Mouse (Mus musculus) cerebellum, adult 11 months (tissue): ENCODE measurements around the gene Bmp4.

Source experiments
- DNase-seq: peaks from one replicate; pipeline ENCODE4 v3.0.0; 2022

Bmp4 gene

DNA sequence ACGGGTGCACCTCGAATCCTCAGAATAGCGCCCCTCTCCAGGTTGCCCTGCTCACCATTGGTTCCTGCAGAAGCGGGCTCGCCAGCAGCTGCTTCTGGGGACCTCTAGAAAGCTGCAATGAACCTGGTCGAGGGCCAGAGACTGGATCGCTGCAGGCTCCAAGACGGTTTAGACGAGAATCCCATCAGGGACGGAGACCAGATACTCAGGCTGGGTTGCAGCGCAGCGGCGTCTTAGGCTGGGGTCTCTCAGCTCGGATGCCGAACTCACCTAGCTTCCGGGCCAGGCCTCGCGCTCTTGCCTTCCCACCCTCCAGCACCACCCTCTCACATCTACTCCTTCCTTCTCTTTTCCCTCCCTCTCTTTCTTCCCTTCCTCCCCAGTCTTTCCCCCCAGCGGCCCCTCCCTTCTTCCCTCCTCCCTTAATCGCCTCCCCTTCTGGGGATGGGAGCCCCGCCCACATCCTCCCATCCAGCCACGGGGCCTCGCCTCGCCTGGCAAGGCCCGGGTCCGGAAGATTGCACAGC, at the start of gene Bmp4:
TSS of gene Bmp4 (minus strand) at position 421 of the 527 bp plus-strand sequence.
- DNase-seq = no peak

DNA sequence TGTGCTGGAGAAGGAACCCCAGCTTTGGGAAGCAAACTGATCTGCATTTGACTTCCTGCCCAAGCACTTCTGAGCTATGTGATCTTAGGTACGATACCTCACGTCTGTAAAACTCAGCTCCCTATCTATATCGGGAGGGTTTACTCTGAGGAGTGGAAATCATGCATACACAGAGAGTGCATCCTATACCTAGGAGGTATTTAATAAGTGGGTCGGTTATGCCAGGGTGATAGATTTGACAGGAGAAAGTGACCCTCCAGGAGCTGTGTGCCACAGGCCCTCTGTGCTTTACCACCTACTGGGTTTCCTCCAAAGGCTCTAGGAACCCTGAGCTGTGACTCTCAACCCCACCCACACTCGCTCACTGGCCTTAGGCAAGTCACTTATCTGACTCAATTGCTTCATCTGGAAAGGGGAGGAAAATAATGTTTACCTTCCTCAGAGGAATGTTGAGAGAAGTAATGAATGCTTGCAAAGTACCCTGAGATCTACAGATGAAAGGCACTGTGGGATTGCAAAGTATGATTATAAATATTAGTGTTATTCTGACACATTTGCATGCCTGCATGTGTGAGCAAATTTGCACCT, 49.1 kb upstream of the Bmp4 start:
- no peak for DNase-seq

DNA sequence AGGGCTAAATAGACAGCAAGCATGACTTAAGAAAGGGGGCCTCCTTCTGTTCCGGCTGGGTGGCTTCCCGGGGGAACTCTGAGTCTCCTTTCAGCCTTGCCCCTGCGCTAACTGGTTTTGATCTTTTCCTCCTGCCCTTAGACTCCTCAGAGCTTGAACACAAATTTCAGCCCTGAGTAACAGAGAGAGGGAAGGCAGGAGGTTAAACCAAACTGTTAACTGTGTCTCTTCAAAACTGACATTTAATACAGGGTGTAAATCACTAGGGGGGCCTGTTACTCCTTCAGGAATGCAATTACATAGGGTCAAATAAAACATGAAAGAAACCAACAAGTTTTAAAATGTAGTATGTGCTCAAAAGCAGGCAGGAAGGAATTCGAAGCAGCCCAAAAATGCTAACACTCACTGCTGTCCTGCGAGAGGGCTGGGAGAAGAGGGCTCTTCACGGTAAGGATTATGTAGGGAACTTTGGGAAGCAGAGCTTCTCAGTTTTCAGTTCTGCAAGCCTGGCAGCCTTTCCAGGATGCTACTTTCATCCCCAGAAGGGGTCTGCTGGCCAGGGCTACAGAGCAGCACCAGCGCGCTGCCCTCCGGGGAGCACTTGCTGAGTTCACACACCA, 46.1 kb upstream of the Bmp4 start:
- DNase-seq = no peak

DNA sequence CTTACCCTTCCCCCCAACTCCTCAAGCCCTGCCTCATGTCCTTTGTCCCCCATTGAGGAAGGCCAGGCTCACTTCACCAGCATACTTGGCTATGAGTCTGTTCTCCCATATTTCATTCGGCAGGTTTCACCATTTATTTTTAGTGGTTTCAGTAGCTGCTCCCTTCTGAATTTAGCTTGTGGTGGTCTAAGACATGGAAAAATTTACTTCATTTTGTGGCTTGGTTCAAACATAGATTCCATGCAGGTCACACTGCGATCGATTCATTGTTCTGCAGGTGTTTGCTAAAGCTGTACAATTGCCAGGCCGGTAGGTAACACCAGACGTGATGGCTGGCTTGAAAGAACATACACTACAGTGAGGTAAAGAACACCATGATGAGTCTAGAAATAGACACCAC, 39.8 kb upstream of the Bmp4 start:
- DNase-seq = no peak

DNA sequence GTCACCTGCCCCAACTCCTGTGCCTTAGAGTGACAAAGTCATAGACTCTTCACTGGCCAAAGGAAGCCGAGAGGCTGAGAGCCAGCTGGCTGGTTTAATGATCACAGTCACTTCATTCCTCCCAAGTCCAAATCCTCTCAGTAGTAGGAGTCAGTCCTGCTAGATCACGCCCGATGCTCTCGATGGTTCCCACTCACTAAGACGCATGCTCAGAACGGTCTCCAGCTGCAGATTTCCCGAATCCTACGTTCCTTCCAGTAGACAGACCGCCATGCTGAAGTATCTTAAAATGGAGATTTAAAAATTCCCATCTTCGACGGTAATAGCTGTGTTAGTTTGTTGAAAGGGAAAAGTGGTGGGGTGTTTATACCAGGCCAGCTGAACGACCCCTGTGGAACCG, 36.8 kb upstream of the Bmp4 start:
- DNase-seq = no peak

DNA sequence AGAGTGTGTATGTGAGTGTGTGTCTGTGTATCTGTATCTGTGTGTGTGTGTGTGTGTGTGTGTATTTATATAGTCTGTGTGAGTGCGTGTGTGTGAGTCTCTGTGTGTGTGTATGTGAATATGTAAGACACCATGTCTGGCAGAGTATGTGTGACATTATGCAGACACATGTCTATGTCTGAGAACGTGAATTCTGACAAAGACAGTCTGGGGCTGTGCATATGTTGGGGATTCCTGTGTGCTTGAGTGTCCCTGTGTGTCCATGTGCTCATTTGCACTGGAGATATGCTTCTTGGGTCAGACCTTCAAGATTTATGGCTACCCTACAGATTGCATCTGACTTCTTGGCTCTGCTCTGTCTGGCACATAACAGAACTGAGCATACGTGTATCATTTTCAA, 31.4 kb upstream of the Bmp4 start:
- DNase-seq = no peak

DNA sequence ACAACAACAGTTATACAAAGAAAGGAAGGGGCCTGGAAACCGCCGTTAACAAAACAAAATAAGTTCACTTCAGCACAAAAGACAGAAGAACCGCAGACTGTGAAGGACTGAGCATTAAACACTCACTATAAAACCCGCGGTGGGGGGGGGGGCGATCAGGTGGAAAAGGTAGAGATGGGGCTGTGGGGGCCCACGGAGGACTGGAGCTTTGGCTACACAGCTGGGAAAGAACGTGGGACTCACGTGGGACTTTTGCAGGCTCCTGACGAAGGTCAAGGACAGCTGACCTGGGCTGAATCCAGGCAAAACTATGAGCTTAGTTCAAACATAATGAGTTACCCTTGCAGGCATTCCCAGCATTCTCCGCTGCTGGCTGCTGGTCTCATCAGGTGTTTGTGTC, 28.8 kb upstream of the Bmp4 start:
- DNase-seq = no peak

DNA sequence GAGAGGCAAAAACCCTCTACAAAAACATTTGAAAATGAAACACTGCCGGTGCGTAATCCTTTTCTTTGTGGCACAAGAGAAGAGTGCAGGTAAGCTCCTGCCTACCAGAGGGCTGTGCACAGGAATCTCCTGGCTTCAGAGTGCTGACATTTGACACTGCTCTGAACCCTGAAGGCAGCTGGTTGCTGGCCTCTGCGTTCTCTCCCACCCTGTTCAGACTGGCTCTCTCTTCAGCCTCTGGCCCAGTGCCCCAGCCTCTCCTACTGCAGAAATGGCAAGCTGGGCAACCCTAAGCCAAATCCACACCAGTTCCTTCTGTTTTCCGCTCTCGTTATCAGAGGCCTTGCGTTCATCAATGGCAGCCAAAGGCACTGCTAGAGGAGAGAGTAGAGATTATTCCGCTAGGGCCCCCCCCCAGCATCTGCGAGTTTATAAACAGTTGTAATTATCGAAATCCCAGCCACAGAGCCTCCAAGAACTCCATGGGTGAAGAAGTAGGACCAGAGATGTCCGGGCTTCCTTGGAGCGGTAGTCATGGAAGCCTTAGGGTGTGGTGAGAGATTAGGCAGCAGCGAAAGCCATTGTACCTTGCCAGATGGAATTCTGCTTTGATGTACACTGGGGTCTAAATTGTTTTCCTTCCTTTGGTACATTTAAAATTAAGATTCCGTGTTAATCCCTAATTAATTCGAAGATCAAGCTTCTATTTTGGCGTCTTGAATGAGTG, 28.1 kb upstream of the Bmp4 start:
- no peak for DNase-seq

DNA sequence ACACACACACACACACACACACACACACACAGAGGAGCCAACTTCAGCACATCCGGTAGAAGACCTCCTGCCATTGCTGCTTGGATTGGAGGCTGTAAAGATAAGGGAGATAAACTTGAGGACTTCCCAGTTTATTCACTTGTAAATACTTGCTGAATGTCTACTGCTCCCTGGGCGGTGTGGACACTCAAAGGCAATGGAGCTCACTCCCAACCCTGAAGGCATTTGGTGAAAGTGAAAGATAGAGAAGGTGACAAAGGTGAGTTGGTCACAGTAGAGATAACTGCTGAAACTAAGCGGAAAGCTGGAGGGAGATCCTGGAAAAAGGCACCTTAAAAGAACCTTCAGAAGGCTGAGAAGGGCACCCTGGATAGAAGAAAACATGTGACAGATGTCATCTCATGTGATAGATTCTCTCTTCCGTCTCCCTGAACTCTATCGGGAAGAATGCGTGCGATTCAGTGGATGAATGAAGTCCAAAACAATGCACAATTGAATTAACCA, 22.1 kb upstream of the Bmp4 start:
- no peak for DNase-seq

DNA sequence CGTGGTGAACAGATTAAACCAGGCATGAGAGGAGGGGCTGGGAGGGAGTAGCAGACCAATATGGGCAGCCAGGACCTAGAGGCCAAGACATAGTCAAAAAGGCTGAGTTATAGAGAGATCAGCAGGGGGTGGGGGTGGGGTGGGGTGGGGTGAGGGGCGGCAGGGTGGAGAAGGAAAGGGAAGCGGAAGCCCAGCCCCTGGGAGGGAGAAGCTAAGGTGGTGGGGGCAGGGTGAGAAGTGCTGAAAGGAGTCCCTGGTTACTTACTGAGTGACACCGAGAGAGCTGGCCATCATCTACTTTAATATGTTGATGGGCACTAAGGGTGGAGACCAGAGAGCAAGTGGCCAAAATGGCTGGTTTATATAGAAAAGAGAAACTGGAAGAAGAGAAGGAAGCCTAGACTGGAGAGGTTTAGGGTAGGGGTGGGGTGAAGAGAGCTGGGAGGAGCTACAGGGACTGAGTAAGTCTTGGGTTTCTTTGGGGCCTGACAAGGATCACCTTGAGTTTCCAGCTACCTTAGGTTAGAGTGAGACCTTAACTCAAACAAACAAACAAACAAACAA, 20.2 kb upstream of the Bmp4 start:
- DNase-seq = no peak

DNA sequence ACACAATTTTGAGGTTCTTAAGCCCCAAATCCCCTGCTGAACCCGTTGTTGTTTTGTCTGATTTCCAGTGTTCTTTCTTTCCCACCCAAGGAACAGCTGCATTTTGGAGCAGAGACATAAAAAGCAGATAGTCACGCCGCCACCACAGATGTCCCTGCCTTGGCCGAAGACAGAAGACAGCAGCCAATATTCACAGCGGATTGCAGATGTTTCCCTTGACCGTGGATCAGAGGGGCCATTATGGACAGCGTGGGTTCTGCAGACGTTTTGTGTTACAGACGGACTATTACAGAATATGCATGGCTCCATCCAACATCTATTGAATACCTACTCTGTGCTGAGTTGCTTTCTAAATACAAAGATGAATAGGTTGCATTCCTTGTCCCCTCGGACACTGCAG, 18.5 kb upstream of the Bmp4 start:
- no peak for DNase-seq

DNA sequence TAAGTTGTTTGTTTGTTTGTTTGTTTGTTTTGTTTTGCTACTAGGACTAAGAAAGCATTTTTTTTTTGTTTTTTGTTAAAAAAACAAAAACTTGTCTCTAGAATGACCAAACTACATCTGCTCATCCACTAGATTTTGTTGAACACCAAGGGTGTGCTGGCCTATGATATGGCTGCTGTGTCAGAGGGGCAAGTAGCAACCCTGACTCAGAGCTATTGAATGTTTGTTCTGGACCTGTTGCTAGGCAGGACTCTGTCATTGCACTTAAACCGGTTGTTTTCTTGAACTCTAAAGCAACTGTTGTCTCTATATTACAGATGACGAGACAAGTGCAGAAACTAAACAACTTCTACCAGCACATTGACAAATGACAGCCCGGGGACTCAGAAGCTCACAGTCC, 17.9 kb upstream of the Bmp4 start:
- no peak for DNase-seq

DNA sequence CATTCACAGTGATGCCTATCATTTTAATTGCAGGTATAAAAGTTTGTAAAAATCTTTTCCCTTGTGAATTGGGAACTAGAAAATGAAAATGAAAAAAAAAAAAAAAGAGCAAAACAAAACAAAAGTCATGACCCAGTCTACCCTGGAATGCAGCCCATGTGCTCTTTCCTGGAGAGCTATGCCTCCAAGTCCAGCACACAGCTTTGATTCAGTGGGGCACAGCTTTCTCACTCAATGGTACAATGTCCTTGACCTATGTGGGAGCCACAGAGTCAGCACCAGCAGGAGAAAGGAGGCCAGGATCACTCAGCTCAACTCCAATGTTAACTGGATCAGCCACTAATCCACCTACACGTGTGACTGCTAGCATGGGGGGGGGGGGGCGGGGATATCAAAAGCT, 9.5 kb upstream of the Bmp4 start:
- no peak for DNase-seq

DNA sequence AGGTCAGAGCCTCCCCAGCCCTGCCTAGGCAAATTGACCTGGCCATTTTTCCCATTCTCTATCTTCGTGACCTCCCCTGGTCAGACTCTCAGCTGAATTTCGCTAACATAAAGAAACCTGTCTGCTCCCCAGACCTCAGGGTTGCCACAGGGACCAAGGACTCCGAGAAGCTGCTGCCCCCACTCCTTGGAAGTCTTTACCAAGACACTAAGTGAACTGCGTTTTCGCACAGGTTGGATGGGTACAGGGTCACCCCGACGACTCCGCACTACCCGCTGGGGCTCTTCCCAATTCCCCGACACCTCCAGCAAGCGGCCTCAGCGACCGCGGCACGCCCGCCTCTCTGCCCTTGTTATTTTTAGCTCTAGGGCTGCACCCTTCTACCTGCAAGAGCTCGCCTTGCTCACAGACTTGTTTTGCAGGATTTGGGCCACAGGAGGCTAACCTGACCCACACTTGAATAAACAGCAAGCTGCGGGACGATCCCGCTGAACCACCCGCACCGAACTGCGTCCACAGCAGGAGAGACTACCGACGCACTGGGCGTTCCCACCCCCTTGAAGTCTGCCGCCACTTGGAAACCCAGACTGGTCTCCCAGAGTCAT, 7.7 kb upstream of the Bmp4 start:
- no peak for DNase-seq

DNA sequence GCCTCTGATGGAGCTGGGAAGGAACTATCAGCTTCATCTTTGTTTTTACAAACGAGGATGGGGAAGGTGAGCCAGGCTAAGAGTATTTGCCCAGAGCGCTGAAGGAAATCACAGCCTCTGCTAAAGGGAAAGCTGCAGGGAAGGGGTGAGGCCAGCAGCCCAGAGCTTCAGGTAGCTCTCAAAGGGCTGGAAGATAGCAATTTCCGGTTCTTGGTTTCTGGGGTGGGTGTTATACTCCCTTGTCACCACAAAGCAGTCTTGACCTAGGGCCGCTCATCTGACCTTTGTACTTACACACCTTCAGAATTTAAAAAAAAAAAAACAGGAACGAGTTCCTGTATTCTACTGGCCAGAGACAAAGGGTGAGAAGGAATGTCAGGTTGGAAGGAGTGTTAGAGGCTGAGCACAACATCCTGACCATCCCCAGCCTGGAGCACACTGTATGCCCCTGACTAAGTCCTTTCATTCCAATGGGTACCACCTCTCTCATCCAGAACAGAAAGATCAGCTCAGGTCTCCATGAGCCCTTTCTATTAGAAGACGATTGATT, 1.2 kb upstream of the Bmp4 start:
- DNase-seq = no peak

DNA sequence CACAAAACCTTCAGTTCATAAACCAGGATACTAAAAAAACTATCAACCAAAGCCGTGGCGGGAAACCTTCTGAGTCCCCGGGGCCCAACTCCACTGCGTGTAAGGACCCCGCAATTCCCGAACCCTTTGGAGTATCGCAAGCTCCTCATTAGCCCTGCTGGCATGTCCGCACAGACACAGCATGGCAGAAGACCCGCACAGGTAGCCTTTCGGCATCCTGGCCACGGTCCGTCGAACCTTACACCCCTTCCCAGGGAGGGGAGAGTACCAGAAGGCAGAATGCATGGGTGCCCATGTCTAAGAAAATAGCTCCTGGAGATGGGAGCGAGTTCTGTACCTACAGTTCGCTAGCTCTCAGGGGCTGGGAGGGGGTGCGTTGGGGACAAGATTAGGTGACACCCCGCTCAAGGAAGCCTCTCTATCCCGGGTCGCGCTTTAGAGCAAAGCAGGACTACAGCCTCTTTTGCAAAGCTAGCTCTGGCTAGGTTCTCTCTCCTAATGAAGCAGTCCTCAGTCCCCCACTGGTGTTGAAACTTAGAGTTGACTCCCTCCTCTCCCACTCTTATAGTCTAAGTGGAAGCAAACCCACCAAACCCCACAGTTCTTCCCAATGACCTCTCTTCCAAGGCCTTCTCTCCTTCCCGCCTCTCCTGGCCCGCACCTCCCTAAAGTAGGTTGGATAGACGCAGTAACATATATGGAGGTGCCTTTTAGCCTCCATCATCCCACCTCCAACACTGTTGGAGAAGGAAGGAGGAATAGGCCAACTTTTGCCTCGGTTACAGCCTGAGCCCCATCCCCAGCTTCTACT, 826 bp downstream of the Bmp4 start:
- DNase-seq = no peak

DNA sequence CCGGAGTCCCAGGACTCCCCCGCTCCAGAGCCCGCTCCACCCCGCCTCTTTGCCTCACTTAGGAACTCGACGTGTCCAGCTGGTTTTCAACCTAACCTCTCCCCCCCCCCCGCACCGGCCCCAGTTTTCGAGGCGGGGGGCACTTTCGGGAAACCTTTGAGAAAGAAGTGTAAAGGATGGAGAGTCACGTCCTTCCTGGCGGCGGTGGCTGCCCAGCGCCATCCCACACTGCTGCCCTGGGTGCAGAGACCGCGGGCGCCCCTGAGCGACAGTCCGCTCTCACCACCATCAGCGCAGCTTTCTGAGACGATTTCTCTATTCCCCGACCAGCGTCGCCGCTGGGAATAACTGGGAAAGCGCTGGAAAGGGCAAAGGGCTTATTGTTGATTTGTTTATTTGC, 1.8 kb downstream of the Bmp4 start:
- DNase-seq = no peak

DNA sequence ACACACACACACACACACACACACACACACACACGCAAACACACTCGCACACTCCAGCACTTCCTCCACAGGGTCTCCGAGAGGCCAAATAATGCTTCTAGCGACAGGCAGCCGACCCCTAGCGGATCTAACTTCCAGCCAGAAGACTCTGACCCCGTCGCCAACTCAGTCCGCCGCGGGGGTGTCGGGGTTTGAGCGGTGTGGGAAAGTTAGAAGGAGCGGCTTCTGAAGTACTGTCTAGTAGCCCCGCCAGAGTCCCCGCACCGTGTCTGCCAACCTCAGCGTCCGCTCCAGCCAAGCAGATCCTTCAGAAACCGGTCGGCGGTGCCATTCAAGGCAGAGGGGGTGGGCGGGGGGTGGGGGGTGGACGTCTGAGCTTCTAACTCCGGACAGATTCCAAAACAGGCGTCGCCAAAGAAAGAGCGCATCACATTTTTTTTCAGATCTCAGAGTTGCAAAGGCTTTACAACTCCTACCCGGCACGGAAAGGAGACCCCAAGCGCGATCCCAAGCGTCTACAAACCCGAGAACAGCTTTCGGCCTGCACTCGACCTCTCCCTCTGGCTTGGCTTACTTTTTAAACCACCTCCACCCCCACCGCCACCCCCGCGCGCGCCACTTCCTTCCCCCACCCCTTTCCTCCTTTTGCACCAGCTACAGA, 2.5 kb downstream of the Bmp4 start:
- DNase-seq = no peak

DNA sequence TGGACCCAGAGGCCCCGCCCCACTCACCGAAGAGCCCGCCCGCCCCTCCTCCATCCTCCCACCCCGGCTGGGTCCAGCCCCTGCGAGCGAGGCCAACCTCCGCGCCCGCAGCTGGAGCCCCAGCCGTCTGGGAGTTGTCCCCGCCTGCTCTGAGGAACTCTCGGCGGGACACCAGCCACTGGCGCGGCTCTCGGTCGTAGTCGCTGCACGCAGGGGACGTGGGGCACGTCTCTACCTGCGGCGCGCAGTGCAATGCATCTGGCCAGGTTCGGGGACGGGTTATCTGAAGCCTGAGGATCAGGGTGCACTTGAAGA, 3.2 kb downstream of the Bmp4 start:
- no peak for DNase-seq

DNA sequence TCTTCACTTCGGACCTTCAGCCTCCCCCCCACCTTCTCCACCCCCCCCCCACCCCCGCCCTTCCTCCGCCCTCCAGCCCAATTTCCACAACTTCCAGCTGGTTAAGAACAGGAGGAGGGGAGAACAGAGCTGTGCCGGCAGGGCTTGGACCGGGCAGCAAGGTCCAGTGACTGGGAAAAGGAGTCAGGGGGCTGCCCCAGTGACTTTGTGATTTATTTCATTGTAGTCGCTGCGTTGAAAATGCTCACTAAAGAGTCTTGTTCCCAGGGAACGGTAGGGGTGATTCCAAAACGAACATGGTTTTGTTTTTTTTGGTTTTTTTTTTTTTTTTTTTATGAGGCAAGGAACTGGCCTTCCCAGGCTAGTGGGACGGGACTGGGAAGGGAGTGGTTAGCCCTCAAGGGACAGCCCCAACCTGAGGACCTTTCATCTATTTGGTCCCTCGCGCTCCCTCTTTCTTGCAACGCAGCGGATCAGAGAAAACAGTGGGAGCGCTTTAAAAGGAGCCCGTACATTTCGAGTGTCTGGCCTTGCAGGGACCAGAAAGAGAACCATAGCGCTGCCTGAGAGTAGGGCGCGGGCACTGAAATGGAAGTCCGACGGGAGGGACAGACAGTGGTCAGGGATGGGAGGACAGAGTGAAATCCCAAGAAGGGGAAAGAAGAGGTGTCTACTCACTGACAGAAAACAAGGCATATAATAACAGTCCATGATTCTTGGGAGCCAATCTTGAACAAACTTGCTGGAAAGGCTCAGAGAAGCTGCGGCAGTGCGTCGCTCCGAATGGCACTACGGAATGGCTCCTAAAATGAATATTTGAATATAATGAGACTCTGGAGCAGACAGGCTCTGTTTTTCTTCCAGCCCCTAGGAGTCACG, 3.8 kb downstream of the Bmp4 start:
- no peak for DNase-seq
